Mouse (Mus musculus) gastrocnemius, adult 2 months (tissue): ENCODE measurements at regions not wholly inside any gene's neighbourhood (a gene's known extent, or its start where the extent isn't known, plus 50 kb on each side); places are given as distances from the start of the nearest gene placed in this dataset.
A peak's percentile ranks its signal among the peaks of the same experiment; 100 is the strongest.

Experiments
- DNase-seq: peaks from one replicate; pipeline ENCODE4 v3.0.0; 2022
- H3K27ac ChIP-seq: fragments of 200-600 bp; 2 replicates; pipeline ENCODE4 v1.8.1; 2022; ENCODE audit warnings: mild to moderate bottlenecking
- H3K4me3 ChIP-seq: fragments of 200-600 bp; 2 replicates; pipeline ENCODE4 v1.8.1; 2022; ENCODE audit warnings: mild to moderate bottlenecking, moderate library complexity
- CTCF ChIP-seq: fragments of 200-600 bp; IDR thresholded peaks from 2 replicates; pipeline ENCODE4 v1.8.1; 2022; ENCODE audit warnings: antibody characterized with exemption, mild to moderate bottlenecking, moderate library complexity
- intact Hi-C: fragments of 180-260 bp; cut with DNase I; formaldehyde crosslinking; loops from one replicate; pipeline ENCODE4 v1.15.1; 2025

DNA sequence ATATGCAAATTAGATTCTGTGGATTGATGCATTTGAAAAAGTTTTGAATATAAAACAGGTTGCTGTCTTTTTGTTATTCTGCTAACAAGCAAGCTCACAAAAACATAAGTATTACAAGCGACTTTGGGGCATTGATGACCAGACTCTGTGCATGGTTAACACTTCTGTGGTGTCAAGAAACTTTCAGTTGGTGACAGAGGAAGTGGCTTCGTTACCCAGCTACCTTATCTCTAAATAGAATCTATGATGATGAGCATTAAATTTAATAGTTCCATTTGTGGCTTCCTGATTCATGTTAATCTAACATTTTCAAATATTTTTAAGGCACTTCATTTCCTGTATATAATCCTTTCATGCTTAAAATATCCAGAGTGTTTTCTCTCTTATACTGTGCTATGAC, 100.8 kb downstream of the Tm2d1 start:
- TF ChIP-seq CTCF, result no peak
- no peak for DNase-seq

DNA sequence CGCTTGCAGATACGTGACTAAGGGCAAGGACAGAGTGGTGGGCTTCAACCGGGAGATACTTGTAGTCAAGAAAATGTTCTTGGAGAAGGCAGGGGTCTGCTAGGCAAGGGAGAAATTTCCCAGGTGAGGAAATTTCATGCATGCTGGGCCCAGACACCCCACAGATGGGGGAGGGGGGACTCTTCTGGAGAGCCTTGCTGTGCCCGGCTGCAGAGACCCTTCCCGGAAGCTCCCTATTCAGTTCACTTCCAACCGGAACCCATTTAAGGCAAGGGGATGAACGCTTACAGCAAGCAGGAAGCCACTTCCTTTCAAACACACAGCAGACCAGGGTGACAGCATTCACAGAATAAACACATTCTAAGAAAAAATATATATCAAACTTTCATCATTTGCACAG, 124.8 kb downstream of the Tm2d1 start:
- Histone ChIP-seq H3K27ac (peak overlapping the region; percentile 80), H3K4me3 (peak overlapping the region; percentile 7; the same call in 1 of the 2 replicates)
- no peak for DNase-seq
- intact Hi-C loops, result loop anchor here (10.0 kb wide), 2 partner anchors 144 to 514 kb away; no protein-coding TSS in a partner anchor
- no peak for TF ChIP-seq CTCF

More for the DNA sequence above, 100.8 kb downstream of the Tm2d1 start:
- H3K27ac ChIP-seq, result no peak overlapping the region
- no peak overlapping the region for H3K4me3 ChIP-seq
- intact Hi-C loops, result no loop called here

DNA sequence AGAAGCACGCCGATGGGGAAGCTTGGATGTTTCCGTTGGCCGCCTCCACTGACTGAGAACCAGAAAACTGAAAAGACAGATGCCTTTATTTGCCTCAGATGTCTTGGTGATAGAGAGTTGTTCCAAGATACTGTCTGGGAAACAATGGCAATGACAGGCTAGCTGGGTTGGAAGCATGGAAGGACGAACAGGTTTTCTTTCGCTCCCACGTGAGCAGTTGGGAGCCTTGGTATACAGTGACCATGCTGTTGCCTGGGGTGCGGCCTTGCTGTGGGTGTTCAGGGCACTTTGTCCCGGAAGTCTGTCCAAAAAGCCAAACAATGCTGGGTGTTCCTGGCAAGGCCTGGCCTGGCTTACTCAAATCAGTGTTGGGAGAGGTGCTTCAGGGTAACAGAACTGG, 125.4 kb downstream of the Tm2d1 start:
- Histone ChIP-seq H3K4me3 (no peak overlapping the region), H3K27ac (peak overlapping the region; percentile 80)
- no peak for TF ChIP-seq CTCF
- intact Hi-C loops, result loop anchor here (2.0 to 10.0 kb wide), 3 partner anchors 65 to 513 kb away; no protein-coding TSS in a partner anchor
- DNase-seq, result peak; percentile 61

DNA sequence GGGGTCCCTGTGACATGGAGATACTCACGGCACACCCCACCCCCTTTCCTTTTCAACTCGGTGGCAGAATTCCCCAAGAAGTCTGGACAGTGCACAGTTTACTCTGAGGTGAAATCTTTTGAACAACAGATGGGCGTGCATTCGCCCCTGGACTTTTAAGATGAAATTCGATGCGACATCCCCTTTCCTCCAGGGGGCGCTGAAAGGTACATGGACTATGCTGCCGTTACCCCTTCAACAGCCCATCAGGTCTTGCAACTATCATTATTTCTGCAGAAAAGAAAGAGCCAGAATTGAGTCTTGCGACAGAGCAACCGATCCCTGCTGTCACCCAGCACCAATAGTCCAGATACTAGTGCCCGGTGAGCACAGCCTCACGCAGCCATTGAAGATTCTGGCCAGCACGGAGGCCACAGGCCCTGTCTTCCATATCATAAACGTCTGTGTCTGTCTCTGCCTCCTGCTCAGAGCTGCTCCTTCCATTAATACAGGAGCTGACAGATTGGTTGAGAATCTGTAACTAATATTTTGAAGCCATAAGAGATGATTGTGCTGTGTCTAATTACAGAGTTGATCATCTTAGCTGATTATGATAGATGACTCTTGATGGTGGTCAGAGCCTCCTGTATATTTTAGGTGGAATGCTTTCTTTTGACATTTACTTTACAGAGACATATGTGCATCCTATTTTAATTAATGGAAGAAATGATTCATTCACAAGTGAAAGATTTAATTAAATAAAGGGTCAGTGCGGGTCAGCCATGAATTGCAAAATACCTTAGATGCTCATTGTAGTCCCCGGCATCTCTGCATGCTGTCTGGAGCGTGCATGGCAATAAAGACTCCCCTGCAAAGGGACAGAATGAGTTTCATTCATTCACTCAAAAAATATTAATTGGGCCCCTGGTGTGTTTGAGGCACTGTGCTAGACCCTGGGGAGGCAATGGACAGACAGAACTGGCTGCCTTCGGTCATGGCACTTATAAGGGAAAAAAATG, 128.0 kb downstream of the Tm2d1 start:
- peak; percentile 44 for TF ChIP-seq CTCF
- Histone ChIP-seq H3K27ac (no peak overlapping the region), H3K4me3 (no peak overlapping the region)
- intact Hi-C loops, result loop anchor here (10.0 kb wide), 2 partner anchors 140 to 510 kb away; no protein-coding TSS in a partner anchor
- DNase-seq, result peak; percentile 35

DNA sequence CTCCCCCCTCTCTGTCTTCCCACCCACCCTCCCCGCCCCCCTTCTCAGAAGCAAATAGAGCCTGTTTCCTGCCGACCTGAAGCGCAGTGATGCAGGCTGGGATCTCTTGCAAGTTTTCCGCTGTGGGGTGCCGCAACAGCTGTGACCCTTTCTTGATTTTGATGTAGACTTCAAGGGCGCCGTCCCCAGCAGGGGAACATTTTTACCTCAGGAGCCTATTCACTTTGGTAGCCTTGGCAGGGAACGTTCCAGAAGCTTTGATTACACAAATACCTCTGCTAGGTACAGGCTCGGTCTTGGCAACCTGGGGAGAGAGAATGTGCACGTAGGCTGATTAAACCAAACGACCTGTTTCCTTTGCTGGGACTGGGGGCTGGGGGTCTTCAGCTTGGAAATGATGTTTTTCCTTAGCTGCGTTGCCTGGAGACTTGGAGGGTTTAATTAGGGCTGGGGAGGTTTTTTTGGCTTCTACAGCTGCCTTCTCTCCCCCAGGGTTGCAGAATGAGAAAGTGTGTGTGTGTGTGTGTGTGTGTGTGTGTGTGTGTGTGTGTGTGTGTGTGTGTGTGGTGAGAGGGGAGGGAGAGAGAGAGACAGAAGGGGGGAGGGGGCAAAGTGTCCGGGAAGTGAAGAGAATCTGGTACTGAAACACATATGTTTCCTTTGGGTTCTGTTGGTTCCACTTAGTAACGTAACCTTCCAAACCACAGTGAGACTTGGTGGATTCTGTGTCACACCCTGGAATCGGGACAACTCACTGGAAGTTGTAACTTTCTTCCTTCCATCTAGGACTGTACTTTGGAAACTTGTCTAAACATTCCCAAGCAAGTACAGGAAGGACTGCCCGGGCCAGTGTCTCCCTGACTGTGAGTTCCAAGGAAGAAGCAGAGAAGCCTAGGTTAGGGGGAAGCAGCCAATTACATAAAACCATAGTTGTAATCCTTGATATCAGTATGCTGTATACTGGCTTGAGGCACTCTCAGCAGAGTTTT, 138.9 kb downstream of the Tm2d1 start:
- Histone ChIP-seq H3K27ac (peak overlapping the region; percentile 16), H3K4me3 (peak overlapping the region; percentile 53)
- no peak for TF ChIP-seq CTCF
- peak; percentile 26 for DNase-seq
- intact Hi-C loops, result no loop called here

DNA sequence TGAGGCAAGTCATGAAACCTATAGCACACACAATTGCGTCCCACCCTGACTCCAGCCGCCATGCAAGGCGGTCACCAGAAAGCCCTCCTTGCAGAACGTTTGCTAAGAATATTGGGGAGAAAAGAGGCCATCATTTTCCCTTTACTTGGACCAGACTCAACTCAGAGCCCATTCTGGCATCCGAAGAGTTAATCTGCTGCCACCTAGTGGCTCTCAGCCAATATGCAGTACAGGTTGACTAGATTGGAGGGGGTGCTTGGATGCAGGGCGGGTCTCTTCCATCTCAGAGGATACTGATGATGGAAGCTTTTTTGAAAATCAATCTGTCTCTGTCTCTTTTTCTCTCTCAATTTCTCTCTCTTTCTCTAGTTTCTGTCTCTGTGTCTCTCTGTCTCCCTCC, 139.6 kb downstream of the Tm2d1 start:
- DNase-seq, result no peak
- peak; percentile 25; the same call in 1 of the 2 replicates for TF ChIP-seq CTCF
- Histone ChIP-seq H3K27ac (no peak overlapping the region), H3K4me3 (no peak overlapping the region)
- intact Hi-C loops, result no loop called here

DNA sequence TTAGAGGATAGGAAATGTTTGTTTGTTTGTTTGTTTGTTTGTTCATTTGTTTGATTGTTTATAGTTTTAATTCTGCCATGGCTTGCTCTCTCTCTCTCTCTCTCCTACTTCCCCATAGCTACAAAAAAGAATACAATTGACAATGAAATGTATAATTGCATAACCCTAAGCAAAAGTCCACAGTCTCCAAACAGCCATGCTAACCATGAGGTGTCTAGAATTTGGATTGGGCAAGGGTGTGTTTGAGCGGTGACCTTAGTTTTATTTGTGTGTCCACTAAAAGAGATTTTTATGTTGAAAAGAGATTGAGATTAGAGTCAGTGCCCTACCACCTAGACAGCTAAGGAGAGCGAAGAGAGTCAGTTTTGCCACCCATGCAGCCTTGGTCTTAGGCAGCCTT, 141.2 kb downstream of the Tm2d1 start:
- no peak for TF ChIP-seq CTCF
- DNase-seq, result no peak
- Histone ChIP-seq H3K4me3 (no peak overlapping the region), H3K27ac (no peak overlapping the region)
- intact Hi-C loops, result no loop called here

DNA sequence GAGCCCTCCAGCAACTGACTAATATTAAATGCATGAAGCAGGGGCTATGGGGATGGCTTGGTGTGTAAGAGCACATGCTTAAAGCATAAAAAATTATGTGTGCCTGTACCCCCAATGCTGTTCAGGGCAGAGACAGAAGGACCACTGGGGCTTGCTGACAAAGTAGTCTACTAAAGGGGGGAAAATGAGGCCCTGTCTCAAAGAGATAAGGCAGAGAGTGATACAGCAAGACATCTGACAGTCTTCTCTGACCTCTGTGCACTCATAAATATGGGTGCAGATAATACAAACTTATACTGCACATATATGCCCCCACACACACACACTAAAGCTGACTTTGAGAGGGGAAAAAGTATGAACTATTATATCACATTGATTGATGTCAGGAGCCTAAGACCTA, 142.8 kb downstream of the Tm2d1 start:
- intact Hi-C loops, result no loop called here
- Histone ChIP-seq H3K27ac (no peak overlapping the region), H3K4me3 (no peak overlapping the region)
- DNase-seq, result no peak
- no peak for TF ChIP-seq CTCF

DNA sequence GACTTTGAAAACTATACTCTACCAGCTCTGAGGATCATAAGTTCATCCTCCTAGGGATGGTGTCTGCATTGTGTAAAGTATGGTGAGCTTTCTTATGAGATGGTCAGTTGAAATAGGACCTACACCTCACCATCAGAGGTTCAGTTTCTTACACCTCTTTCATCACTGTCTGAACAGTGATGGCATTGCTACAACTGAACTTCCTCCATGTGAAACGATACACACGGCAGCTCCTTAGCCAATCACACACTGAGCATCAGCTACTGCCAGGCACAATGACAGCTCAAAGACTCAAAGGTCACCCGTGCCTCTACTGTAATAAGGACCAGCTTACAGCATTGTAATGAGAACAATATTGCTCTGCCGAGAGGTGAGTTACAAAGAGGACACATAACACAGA, 145.0 kb downstream of the Tm2d1 start:
- Histone ChIP-seq H3K27ac (no peak overlapping the region), H3K4me3 (no peak overlapping the region)
- TF ChIP-seq CTCF, result no peak
- no peak for DNase-seq
- intact Hi-C loops, result no loop called here

DNA sequence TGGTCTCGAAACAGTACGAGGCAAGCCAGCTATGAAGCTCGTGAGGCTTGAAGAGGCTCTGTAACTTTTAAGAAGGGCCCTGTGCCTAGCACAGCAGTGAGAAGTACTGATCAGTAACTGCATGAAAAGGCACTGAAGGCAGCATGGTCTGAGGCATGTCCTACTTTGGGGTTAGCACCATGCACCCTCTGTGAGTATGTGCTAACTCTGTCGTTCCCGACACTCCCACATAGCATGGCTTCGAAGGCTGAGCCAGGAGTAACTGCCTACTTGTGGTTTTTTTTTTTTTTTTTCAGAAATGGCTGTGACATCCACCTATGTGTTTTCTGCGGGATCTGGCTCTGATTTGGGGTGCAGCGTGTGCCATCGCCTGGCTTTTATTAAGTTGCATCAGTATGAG, 145.6 kb downstream of the Tm2d1 start:
- intact Hi-C loops, result no loop called here

DNA sequence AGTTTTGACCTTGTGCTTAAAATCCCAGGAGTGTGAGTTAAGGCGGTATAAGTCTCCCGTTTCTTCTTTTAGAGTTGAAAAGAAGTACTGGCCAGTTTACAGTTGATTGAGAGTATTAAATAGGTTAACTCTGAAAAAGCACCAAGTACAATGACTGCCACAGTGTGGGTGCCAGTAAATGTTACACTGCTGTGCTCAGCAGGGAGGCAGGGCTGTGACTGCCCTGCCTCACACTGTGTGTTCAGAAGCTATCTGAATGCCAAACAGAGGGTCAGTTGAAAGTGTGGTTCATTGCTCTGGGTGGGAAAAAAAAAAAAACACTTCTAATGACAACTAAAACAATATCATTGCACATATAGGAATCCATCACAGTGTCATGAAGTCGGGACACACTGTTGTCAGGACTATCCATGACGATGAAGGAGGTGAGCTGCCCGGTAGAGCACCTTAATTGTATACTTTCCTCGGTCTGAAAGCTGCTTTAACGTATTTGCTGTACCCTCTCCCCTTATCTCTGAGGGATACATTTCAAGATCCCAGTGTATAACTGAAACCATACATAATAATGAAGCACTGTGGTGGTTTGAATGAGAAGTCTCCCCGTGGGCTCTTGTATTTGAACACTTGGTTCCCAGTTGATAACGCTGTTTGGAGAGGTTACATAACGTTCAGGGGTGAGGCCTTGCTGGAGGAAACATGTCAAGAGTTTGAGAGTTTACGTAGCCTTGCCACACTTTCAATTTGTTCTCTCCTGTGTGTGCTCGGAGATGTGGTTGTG, 146.9 kb downstream of the Tm2d1 start:
- intact Hi-C loops, result no loop called here
- H3K27ac ChIP-seq, result no peak overlapping the region
- no peak for DNase-seq
- no peak overlapping the region for H3K4me3 ChIP-seq
- TF ChIP-seq CTCF, result no peak

More for the DNA sequence above, 145.6 kb downstream of the Tm2d1 start:
- H3K27ac ChIP-seq, result no peak overlapping the region
- no peak overlapping the region for H3K4me3 ChIP-seq
- no peak for DNase-seq
- TF ChIP-seq CTCF, result no peak

DNA sequence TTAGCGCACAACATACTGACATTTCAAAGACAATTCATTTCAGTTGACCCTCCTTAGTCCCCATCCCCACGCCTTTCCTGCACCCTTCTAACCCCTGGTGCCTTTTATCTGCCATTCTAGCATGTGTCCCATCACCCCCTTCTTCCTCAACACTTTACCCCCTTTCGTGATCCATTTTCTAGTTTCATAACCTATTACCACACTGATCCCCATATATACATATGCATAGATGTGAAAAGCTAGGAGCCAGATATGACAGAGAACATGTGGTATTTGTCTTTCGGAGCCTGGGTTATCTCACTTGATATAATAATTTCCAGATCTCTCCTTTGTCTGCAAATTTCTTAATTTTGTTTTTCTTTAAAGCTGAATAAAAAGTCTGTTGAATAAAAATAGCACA, 154.9 kb downstream of the Tm2d1 start:
- no peak overlapping the region for H3K27ac ChIP-seq
- intact Hi-C loops, result no loop called here
- DNase-seq, result no peak
- no peak for TF ChIP-seq CTCF
- H3K4me3 ChIP-seq, result no peak overlapping the region
